Mouse (Mus musculus) neural tube, embryonic 13.5 days (tissue): ENCODE data around the gene Tsga10ip. TPM values are rescaled to one million over a fixed set of nuclear protein-coding genes. Genes with fewer than 3 reads are reported as not detected.
"Not testable (repeated sequence)": the region's sequence is repeated elsewhere in the genome, so short reads cannot be mapped to it uniquely, and the experiment has no call there.

Experiments
- ATAC-seq: fragments of 200-750 bp; cut with Nextera tagmentation; 2 replicates; pipeline ENCODE4 v1.8.0; 2017; ENCODE audit warnings: low read depth, mild to moderate bottlenecking, moderate TSS enrichment, moderate library complexity
- H3K27ac ChIP-seq: fragments of 300-500 bp; sonication (generic); replicated peaks from 2 replicates; pipeline ENCODE4 v1.5.1; 2015; ENCODE audit warnings: moderate library complexity, mild to moderate bottlenecking, inconsistent platforms
- H3K27me3 ChIP-seq: fragments of 300-500 bp; sonication (generic); 2 replicates; pipeline ENCODE4 v1.6.1; 2015; ENCODE audit warnings: mild to moderate bottlenecking, inconsistent platforms
- H3K36me3 ChIP-seq: fragments of 300-500 bp; sonication (generic); 2 replicates; pipeline ENCODE4 v1.6.1; 2015; ENCODE audit warnings: mild to moderate bottlenecking, inconsistent platforms
- H3K4me1 ChIP-seq: fragments of 300-500 bp; sonication (generic); replicated peaks from 2 replicates; pipeline ENCODE4 v1.6.1; 2015; ENCODE audit warnings: inconsistent platforms
- H3K4me2 ChIP-seq: fragments of 300-500 bp; sonication (generic); 2 replicates; pipeline ENCODE4 v1.6.1; 2015; ENCODE audit warnings: inconsistent platforms, mild to moderate bottlenecking, moderate library complexity
- H3K4me3 ChIP-seq: fragments of 300-500 bp; sonication (generic); 2 replicates; pipeline ENCODE4 v1.5.1; 2015; ENCODE audit warnings: mild to moderate bottlenecking, inconsistent platforms
- H3K9ac ChIP-seq: fragments of 300-500 bp; sonication (generic); 2 replicates; pipeline ENCODE4 v1.6.1; 2015; ENCODE audit warnings: moderate library complexity, mild to moderate bottlenecking, inconsistent platforms
- H3K9me3 ChIP-seq: fragments of 300-500 bp; sonication (generic); 2 replicates; pipeline ENCODE4 v1.6.1; 2016; ENCODE audit warnings: inconsistent platforms
- WGBS: fragments of 180-500 bp; shearing (Covaris S2); methylation state at CpG from one replicate; pipeline ENCODE4 v1.1.7; 2015; 5-methylcytosine and 5-hydroxymethylcytosine counted together
- polyA plus RNA-seq: library from polyadenylated mRNA; unstranded; fragments of >200 nt; fragmentation: Nextera tagmentation; extraction: Ambion mirVana; gene quantifications from 2 replicates; pipeline ENCODE4 v1.2.1, GENCODE M21; 2015

Tsga10ip gene
- polyA plus RNA-seq, 1 experiment from 2014 or later, result 0.20 TPM

DNA sequence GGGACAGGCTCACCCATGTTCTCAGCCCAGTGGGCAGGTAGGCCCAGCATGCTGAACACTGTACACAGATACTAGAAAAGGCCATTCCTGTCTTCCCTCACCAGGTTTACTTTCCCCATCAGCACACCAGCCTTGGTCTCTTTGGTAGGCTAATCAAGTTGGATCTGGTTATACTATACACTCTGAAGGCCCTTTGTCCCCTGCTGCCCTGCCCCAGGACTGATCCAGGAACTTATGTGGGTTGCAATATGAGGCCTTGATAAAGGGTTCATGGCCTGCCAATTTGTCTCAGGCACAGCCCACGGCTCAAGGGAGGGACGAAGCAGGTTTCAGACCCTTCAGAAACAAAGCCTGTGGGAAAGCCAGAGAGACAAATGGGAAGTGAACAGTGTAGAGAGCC is 48.7 kb downstream of the Tsga10ip start:
- WGBS, result 76% methylated on average over 2 of the region's 2 CpGs
- no peak overlapping the region for H3K27ac ChIP-seq
- H3K4me1 ChIP-seq, result peaks cover 7% of the 10 kb centered on the region
- H3K4me3 ChIP-seq, result no peak overlapping the region
- H3K4me2 ChIP-seq, result no peak overlapping the region
- no peak for ATAC-seq
- peaks cover 5% of the 10 kb centered on the region; the same call in 1 of the 2 replicates for H3K27me3 ChIP-seq
- H3K36me3 ChIP-seq, result no peaks in the 10 kb centered on the region
- H3K9ac ChIP-seq, result no peak overlapping the region
- no peaks in the 10 kb centered on the region for H3K9me3 ChIP-seq

DNA sequence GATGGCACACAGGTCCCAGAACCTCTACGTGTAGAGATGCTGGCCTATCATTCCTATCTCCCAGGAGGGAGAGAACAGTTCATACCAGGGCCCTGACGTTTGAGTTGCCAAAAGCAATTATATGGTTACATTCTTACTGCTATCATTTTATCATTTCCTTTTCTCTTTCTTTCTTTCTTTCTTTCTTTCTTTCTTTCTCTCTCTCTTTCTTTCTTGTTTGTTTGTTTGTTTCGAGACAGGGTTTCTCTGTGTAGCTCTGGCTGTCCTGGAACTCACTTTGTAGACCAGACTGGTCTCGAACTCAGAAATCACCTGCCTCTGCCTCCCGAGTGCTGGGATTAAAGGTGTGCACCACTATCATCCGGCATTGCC is 52.8 kb downstream of the Tsga10ip start, which contains the start of gene Cst6:
Cst6 (minus strand) TSS at position 73 of the 372 bp plus-strand sequence.
- Histone ChIP-seq H3K9ac (peak within 1 kb of the TSS; percentile 80), H3K4me3 (peak within 1 kb of the TSS; percentile 41), H3K4me2 (peak within 1 kb of the TSS; percentile 66)
- 61% methylated on average over 6 of the region's 6 CpGs for WGBS
- not testable (repeated sequence) for H3K27ac ChIP-seq, H3K27me3 ChIP-seq, ATAC-seq, H3K36me3 ChIP-seq, H3K4me1 ChIP-seq, H3K9me3 ChIP-seq

DNA sequence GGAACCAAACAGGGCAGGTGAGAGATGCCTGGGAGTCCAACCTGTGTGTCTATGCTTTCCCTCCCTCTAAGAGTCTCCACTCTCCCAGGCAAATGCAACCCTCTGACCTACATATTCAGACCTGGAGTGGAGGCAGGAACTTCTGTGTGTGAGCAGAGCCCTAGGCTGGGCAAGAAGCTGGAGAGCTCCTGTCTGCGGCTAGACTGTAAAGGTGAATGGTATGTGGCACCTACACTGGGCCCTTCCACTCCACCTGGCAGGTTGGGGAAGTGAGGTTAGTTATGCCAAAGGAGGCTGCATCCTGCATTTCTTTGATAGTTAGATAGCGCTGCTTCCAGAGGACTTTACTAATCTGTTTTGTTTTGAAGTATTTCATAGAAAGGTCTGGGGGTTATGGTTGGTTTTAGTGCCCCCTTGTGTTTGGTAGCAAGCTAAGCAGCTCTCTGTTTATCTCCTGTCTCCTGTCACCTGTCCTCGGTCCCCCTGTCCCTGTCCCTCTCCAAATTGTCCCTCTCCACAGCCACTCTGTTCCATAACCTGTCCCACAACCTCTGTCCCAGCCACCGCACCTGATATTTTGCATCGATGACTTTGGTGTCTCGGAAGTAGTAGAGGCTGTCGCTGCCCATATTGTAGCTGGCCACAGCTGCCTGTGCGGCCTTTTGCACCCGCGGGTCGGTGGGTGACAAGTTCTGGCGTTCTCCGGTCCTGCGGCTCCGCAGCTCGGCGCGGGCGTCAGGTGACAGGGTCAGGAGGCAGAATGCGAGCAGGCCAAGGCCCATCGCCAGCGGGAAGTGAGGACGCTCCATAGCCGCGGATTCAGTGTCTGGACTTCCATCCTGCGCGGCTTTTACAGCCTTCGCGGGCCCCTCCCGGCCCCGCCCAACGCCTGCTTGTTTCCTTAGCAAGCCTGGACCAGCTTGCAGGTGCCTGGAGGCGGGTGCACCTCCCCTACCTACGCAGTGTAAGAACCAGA is 53.5 kb downstream of the Tsga10ip start:
- Histone ChIP-seq H3K4me2 (peak overlapping the region; percentile 66), H3K27ac (no peak overlapping the region), H3K27me3 (peaks cover 5% of the 10 kb centered on the region; the same call in 1 of the 2 replicates), H3K4me1 (peaks cover 7% of the 10 kb centered on the region), H3K36me3 (no peaks in the 10 kb centered on the region), H3K9me3 (no peaks in the 10 kb centered on the region), H3K9ac (peak overlapping the region; percentile 80), H3K4me3 (peak overlapping the region; percentile 41)
- peak; percentile 53; the same call in 1 of the 2 replicates for ATAC-seq
- WGBS, result 6% methylated on average over 34 of the region's 34 CpGs

DNA sequence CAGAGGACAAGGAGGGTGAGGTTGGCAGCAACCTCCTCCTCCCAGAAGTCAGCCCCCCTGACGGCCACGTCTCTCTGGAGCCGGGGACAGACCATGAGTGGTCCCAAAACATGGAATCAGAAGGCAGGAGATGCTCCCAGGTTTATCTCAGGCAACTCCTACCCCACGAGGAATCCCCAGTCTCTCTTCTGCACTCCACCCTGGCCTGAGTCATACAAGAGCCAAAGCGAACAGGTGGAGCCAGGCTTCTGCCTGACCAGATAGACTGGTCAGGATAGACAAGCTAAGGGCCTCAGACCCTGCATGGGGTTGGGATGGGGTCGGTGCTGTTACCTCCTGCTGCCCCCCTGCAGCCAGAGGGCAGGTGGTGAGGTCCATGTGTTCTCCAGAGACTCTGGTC is 54.3 kb downstream of the Tsga10ip start:
- H3K27ac ChIP-seq, result no peak overlapping the region
- peaks cover 5% of the 10 kb centered on the region; the same call in 1 of the 2 replicates for H3K27me3 ChIP-seq
- H3K4me1 ChIP-seq, result peaks cover 7% of the 10 kb centered on the region
- H3K36me3 ChIP-seq, result no peaks in the 10 kb centered on the region
- H3K9me3 ChIP-seq, result no peaks in the 10 kb centered on the region
- no peak for ATAC-seq
- H3K4me2 ChIP-seq, result no peak overlapping the region
- 83% methylated on average over 6 of the region's 6 CpGs for WGBS
- no peak overlapping the region for H3K4me3 ChIP-seq
- no peak overlapping the region for H3K9ac ChIP-seq

DNA sequence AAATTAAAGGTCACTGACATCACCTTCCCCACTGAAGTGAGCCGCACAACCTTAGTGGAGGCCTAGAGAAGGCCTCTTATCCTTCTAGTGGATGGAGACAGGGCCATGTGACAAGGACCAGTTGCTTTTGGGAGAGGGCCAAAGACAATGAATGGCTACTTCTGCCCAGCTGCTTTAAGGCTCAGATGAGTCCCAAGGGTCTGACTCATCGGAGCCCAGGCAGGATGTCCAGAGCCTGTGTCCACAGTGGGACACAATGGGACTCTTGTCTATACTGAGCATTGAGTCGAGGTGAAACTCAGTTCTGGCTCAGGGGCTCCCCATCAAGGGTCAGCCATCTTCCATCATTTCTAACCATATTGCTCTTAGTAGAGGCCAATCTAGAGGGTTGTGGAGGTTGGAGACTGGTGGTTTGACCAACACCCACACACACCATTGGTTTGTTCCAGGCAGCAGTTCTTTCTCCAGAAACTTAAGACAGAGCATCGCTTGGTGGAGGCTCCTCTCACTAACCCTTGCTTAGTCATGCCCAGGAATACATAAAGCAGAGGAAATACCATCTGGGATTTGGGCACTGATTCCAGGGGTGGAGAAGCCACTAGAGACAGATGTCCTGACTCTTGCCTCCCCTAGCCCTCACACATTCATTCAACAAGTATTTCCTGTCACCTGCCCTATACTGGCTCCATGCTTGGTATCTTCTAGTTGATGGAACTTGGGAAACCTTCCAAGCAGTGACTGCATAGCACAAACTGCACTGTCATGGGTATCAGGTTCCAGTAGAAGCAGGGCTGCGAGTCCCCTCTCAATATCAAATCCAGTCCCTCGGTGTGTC is 56.8 kb downstream of the Tsga10ip start:
- no peaks in the 10 kb centered on the region for H3K36me3 ChIP-seq
- H3K4me1 ChIP-seq, result peaks cover 7% of the 10 kb centered on the region
- no peak overlapping the region for H3K4me2 ChIP-seq
- ATAC-seq, result no peak
- no peak overlapping the region for H3K4me3 ChIP-seq
- peaks cover 5% of the 10 kb centered on the region; the same call in 1 of the 2 replicates for H3K27me3 ChIP-seq
- WGBS, result 81% methylated on average over 6 of the region's 6 CpGs
- no peak overlapping the region for H3K9ac ChIP-seq
- no peaks in the 10 kb centered on the region for H3K9me3 ChIP-seq
- H3K27ac ChIP-seq, result no peak overlapping the region

DNA sequence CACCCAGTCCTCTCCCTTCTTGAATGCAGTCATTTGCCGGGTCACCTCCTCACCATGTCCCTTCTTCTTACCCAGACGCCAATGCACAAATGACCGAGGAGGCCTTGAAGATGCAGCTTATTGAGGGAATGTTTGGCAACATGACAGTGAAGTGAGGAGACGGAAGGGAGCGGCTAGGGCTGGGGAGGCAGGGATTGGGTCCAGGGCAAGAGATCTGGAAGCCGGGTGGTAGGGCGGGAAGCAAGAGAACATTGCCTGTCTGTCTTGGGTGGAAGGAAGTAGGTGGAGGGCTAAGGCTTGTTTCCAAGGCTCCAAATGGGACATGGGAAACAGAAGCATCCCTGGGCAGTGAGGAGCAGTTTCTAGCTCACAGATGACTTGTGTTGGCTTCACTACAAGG is 61.0 kb downstream of the Tsga10ip start:
- 90% methylated on average over 7 of the region's 7 CpGs for WGBS
- H3K4me3 ChIP-seq, result no peak overlapping the region
- H3K27ac ChIP-seq, result no peak overlapping the region
- H3K9ac ChIP-seq, result no peak overlapping the region
- no peaks in the 10 kb centered on the region for H3K27me3 ChIP-seq
- H3K9me3 ChIP-seq, result no peaks in the 10 kb centered on the region
- H3K4me2 ChIP-seq, result no peak overlapping the region
- no peaks in the 10 kb centered on the region for H3K4me1 ChIP-seq
- no peak for ATAC-seq
- H3K36me3 ChIP-seq, result no peaks in the 10 kb centered on the region

Other genes with a start within 250 kb of the Tsga10ip start
- gene Pacs1, start 129.4 kb downstream of the Tsga10ip start, polyA plus RNA-seq, result 36.3 and 41.0 TPM in 2 replicates
- gene Sf3b2, start 107.1 kb downstream of the Tsga10ip start, polyA plus RNA-seq, result 344 and 351 TPM in 2 replicates
- gene Gal3st3, start 104.2 kb downstream of the Tsga10ip start, polyA plus RNA-seq, result 34.1 and 34.6 TPM in 2 replicates
- not detected in 2 replicates for gene Catsper1, start 66.8 kb downstream of the Tsga10ip start, polyA plus RNA-seq
- 8.9 and 9.7 TPM in 2 replicates for gene Cst6, start 53.0 kb downstream of the Tsga10ip start, polyA plus RNA-seq
- 51.1 and 55.2 TPM in 2 replicates for gene Eif1ad, start 35.8 kb downstream of the Tsga10ip start, polyA plus RNA-seq
- 311 and 317 TPM in 2 replicates for gene Banf1, start 35.4 kb downstream of the Tsga10ip start, polyA plus RNA-seq
- 72.2 and 74.8 TPM in 2 replicates for gene Sart1, start 13.8 kb downstream of the Tsga10ip start, polyA plus RNA-seq
- 318 and 326 TPM in 2 replicates for gene Drap1, start 22.5 kb upstream of the Tsga10ip start, polyA plus RNA-seq
- gene AI837181, start 22.6 kb upstream of the Tsga10ip start, polyA plus RNA-seq, result 69.5 and 75.5 TPM in 2 replicates
- gene Fosl1, start 45.0 kb upstream of the Tsga10ip start, polyA plus RNA-seq, result 0.59 TPM in 1 of 2 replicates, not detected in the other
- gene Ccdc85b, start 55.4 kb upstream of the Tsga10ip start, polyA plus RNA-seq, result 10.7 and 11.1 TPM in 2 replicates
- 163 and 164 TPM in 2 replicates for gene Fibp, start 58.1 kb upstream of the Tsga10ip start, polyA plus RNA-seq
- 3.2 and 5.6 TPM in 2 replicates for gene Ctsw, start 66.0 kb upstream of the Tsga10ip start, polyA plus RNA-seq
- 56.9 and 60.8 TPM in 2 replicates for gene Efemp2, start 71.4 kb upstream of the Tsga10ip start, polyA plus RNA-seq
- gene Mus81, start 85.9 kb upstream of the Tsga10ip start, polyA plus RNA-seq, result 40.4 and 43.2 TPM in 2 replicates
- 3,494 and 3,643 TPM in 2 replicates for gene Cfl1, start 87.9 kb upstream of the Tsga10ip start, polyA plus RNA-seq
- not detected in 2 replicates for gene 1700020D05Rik, start 101.3 kb upstream of the Tsga10ip start, polyA plus RNA-seq
- 69.9 and 74.3 TPM in 2 replicates for gene Snx32, start 108.0 kb upstream of the Tsga10ip start, polyA plus RNA-seq
- 0.11 TPM in 1 of 2 replicates, not detected in the other for gene Ovol1, start 158.1 kb upstream of the Tsga10ip start, polyA plus RNA-seq
- 2.9 and 3.5 TPM in 2 replicates for gene Ap5b1, start 165.5 kb upstream of the Tsga10ip start, polyA plus RNA-seq
- gene Rnaseh2c, start 199.3 kb upstream of the Tsga10ip start, polyA plus RNA-seq, result 79.2 and 87.8 TPM in 2 replicates
- gene Kat5, start 207.7 kb upstream of the Tsga10ip start, polyA plus RNA-seq, result 72.3 and 77.2 TPM in 2 replicates
- 33.8 and 36.5 TPM in 2 replicates for gene Rela, start 235.0 kb upstream of the Tsga10ip start, polyA plus RNA-seq